ENCODE assay signal across 8 mouse cellular contexts in genomic region chr6:142963480-142964075, GRCm38 (mm10). TPM values are rescaled to one million over a fixed set of nuclear protein-coding genes. Genes with fewer than 3 reads are reported as not detected.
DNase-seq lines count a peak whose midpoint lies in the region; ATAC-seq and TF ChIP-seq lines count a peak whose summit lies in the region.

No protein-coding gene starts in this region.

- no peak for TF ChIP-seq CTCF in cerebellum, adult 2 months (IDR thresholded peaks at IDR 0.05; ENCODE audit: borderline replicate concordance, insufficient read depth, low read depth, low read length)
- no peak for TF ChIP-seq CTCF in liver, embryonic 14.5 days (IDR thresholded peaks at IDR 0.05; ENCODE audit: low read depth)

- peaks cover 10% of the 10 kb centered on the region for H3K4me1 ChIP-seq in heart, embryonic 15.5 days (replicated peaks)
- peaks cover under 1% of the 10 kb centered on the region; the same call in 1 of the 2 replicates for H3K4me1 ChIP-seq in cerebellum, adult 2 months (ENCODE audit: control insufficient read depth, insufficient read depth, low read length)
- 0 out of 4 replicates have a peak, but pooled peaks cover 0 to 2% of the 10 kb centered on the region in 2 experiments for H3K4me1 ChIP-seq in liver, embryonic 14.5 days (replicated peaks; ENCODE audit: control insufficient read depth in 2 of 2, insufficient read depth in 2 of 2, low read length in 1 of 2)

- no peak for DNase-seq in heart, adult 9 months (ENCODE audit: low spot score in 2 of 2)
- peak in 1 of 2 experiments; percentile 61 for DNase-seq in cerebellum, adult 2 months
- no peak for DNase-seq in liver, embryonic 14.5 days (ENCODE audit: low read depth in 3 of 3, low spot score in 3 of 3)
- DNase-seq in thymus, postnatal 10 days (ENCODE audit: low spot score in 2 of 2), result peak; percentile 41 to 44
- DNase-seq in spleen, postnatal 36 days (ENCODE audit: low spot score in 2 of 2), result no peak
- no peak for DNase-seq in Muller cell, postnatal 12 days (ENCODE audit: inconsistent ontology term)

- H3K9ac ChIP-seq in heart, embryonic 15.5 days, result peak overlapping the region; percentile 52
- no peak overlapping the region for H3K9ac ChIP-seq in liver, embryonic 14.5 days (replicated peaks)

- peak overlapping the region; percentile 99 for H3K4me2 ChIP-seq in heart, embryonic 15.5 days
- peak overlapping the region; percentile 63 for H3K4me2 ChIP-seq in liver, embryonic 14.5 days (ENCODE audit: low read depth)

- peaks cover 23% of the 10 kb centered on the region for H3K27me3 ChIP-seq in heart, embryonic 15.5 days
- H3K27me3 ChIP-seq in cerebellum, adult 2 months (ENCODE audit: control insufficient read depth, insufficient read depth, low read length), result no peaks in the 10 kb centered on the region
- peaks cover 28% of the 10 kb centered on the region for H3K27me3 ChIP-seq in liver, embryonic 14.5 days (ENCODE audit: control insufficient read depth, insufficient read depth, low read length)

- no peak for TF ChIP-seq EP300 in liver, embryonic 14.5 days (IDR thresholded peaks at IDR 0.05; ENCODE audit: low read depth)

- H3K27ac ChIP-seq in heart, embryonic 15.5 days, result no peak overlapping the region
- peak overlapping the region; percentile 97 for H3K27ac ChIP-seq in cerebellum, adult 2 months (ENCODE audit: insufficient read depth, low read length)
- no peak overlapping the region for H3K27ac ChIP-seq in liver, embryonic 14.5 days

- WGBS in heart, embryonic 15.5 days, result 20% methylated on average over 30 of the region's 30 CpGs
- whole genome bisulfite sequencing in cerebellum, adult 2 months, result under 1% methylated on average over 30 of the region's 30 CpGs
- 20% methylated on average over 30 of the region's 30 CpGs for WGBS in liver, embryonic 14.5 days (ENCODE audit: insufficient replicate concordance)

- no peak for TF ChIP-seq POLR2A in cerebellum, adult 2 months (IDR thresholded peaks at IDR 0.05; ENCODE audit: borderline replicate concordance, insufficient read depth, low read length)

- H3K9me3 ChIP-seq in heart, embryonic 15.5 days (replicated peaks), result no peaks in the 10 kb centered on the region
- H3K9me3 ChIP-seq in liver, embryonic 14.5 days (ENCODE audit: control insufficient read depth, low read length), result no peaks in the 10 kb centered on the region

- no peak for ATAC-seq in heart, embryonic 15.5 days (replicated peaks; ENCODE audit: insufficient number of reproducible peaks, insufficient read depth, low FRiP score, low read depth)
- peak; percentile 24; the same call in 1 of the 2 replicates for ATAC-seq in granulocyte monocyte progenitor cell, adult 5-6 weeks (replicated peaks; ENCODE audit: poor library complexity, severe bottlenecking)
- ATAC-seq in liver, embryonic 14.5 days (ENCODE audit: insufficient read depth), result no peak

- no peaks in the 10 kb centered on the region for H3K36me3 ChIP-seq in heart, embryonic 15.5 days
- no peaks in the 10 kb centered on the region for H3K36me3 ChIP-seq in liver, embryonic 14.5 days (replicated peaks; ENCODE audit: control insufficient read depth, insufficient read depth, low read depth)

- H3K4me3 ChIP-seq in heart, embryonic 15.5 days, result peak overlapping the region; percentile 63
- peak overlapping the region; percentile 77 for H3K4me3 ChIP-seq in cerebellum, adult 2 months (replicated peaks; ENCODE audit: insufficient read depth, low read depth, low read length)
- peak overlapping the region in 1 of 2 experiments; percentile 37; a peak in 2 of 4 replicates for H3K4me3 ChIP-seq in liver, embryonic 14.5 days (ENCODE audit: insufficient read depth in 1 of 2, low read depth in 2 of 2, low read length in 2 of 2)

RNA-seq across cellular contexts. Expression of gene St8sia1, which starts 0.7 kb away (rescaled TPM):
- polyA plus RNA-seq in heart, embryonic 15.5 days (2015; fragmentation: Nextera tagmentation; extraction: Ambion mirVana), result 0.88 and 1.3 TPM in 2 replicates
- 22.2 and 22.6 TPM in 2 replicates for polyA plus RNA-seq in cerebellum, adult 2 months (2012; rRNA removed)
- total RNA-seq in granulocyte monocyte progenitor cell, adult 5-6 weeks (2014; fragmentation: Nextera tagmentation), result not detected in 2 replicates
- total RNA-seq in granulocyte monocyte progenitor cell, adult 5-6 weeks (2017), result not detected in 2 replicates
- 0.06 and 0.07 TPM in 2 replicates for polyA plus RNA-seq in liver, embryonic 14.5 days (2012; rRNA removed)
- polyA plus RNA-seq in liver, embryonic 14.5 days (2014; fragmentation: Nextera tagmentation; extraction: Ambion mirVana), result 0.03 and 0.16 TPM in 2 replicates

Comparison
In these comparisons a context has a peak if more than half of its experiments do, and no peak if none do; other contexts are left out.
1. DNase-seq: peak in thymus, postnatal 10 days (2 of 2); none in heart, adult 9 months (0 of 2), liver, embryonic 14.5 days (0 of 3), spleen, postnatal 36 days (0 of 2) and Muller cell, postnatal 12 days (single experiment).